Mouse (Mus musculus): ENCODE results near the gene Flt3l. TPM values are rescaled to one million over a fixed set of nuclear protein-coding genes. Genes with fewer than 3 reads are reported as not detected.
"Not testable (repeated sequence)": the region's sequence is repeated elsewhere in the genome, so short reads cannot be mapped to it uniquely, and the experiment has no call there.

Flt3l gene
- polyA plus RNA-seq, 1 experiment: 7.2 TPM

DNA sequence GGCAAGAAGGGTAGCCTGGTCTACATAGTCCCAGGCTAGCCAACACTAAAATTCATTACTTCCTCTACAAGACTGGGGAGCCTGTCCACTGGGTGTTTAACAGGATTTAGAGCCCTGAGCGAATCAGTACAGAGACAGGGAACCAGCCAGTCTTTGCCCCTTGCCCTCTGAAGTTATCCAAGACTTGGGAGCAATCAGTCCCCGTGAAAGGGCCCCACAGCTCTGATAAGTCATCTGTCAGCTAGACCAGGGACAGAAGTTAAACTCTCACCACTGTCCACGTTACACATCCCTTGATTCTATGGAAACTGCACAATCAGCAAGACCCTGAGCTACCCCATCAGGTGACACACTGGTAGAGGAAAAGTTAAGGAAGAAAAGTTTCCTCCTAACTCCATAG is 23.7 kb downstream of the Flt3l start:
- Histone ChIP-seq H3K79me2 (ENCODE audit: control insufficient read depth, insufficient read depth) (no peaks in the 10 kb centered on the region), H3K4me3 (no peak overlapping the region), H3K36me3 (ENCODE audit: control insufficient read depth, insufficient read depth) (no peaks in the 10 kb centered on the region), H3K4me2 (ENCODE audit: low read depth) (no peak overlapping the region), H3K27me3 (ENCODE audit: control insufficient read depth, insufficient read depth, insufficient read length) (no peaks in the 10 kb centered on the region), H3ac (ENCODE audit: control insufficient read depth, insufficient read length) (no peak overlapping the region)
- TF ChIP-seq TCF12 (IDR thresholded peaks at IDR 0.05; ENCODE audit: insufficient read depth, poor library complexity, severe bottlenecking) (no peak), POLR2AphosphoS2 (IDR thresholded peaks at IDR 0.05; ENCODE audit: insufficient read length, low read depth) (no peak), CEBPB (IDR thresholded peaks at IDR 0.05; ENCODE audit: insufficient read depth, poor library complexity, severe bottlenecking) (no peak), MYOD1 (IDR thresholded peaks at IDR 0.05; ENCODE audit: control insufficient read depth in 1 of 3, insufficient read length in 2 of 3, low read depth in 2 of 3) (no peak)

DNA sequence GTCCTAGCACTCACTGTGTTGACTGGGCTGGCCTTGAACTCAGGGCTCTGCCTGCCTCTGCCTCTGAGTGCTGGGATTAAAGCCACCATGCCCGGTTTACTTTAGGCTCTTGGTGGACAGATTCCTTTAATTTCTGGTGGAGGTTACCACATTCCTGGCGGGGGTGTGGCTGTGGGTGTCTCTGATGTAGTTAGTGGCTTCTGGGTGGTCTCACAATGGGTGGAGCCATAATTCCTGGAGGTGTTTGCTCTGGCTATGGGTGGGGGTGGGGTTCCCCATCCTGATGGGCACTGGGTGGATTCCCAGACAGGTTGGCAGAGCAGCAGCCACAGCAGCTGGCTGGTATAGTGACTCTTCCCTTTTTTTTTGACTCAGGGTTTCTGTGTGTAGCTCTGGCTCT is 24.3 kb downstream of the Flt3l start:
- Histone ChIP-seq H3K4me3 (no peak overlapping the region), H3K27me3 (ENCODE audit: control insufficient read depth, insufficient read depth, insufficient read length) (no peaks in the 10 kb centered on the region), H3ac (ENCODE audit: control insufficient read depth, insufficient read length) (no peak overlapping the region), H3K4me2 (ENCODE audit: low read depth) (no peak overlapping the region), H3K79me2 (ENCODE audit: control insufficient read depth, insufficient read depth) (no peaks in the 10 kb centered on the region), H3K36me3 (ENCODE audit: control insufficient read depth, insufficient read depth) (no peaks in the 10 kb centered on the region)
- TF ChIP-seq MYOG (IDR thresholded peaks at IDR 0.05; ENCODE audit: control insufficient read depth in 1 of 3, insufficient read depth in 1 of 3, insufficient read length in 2 of 3, low read depth in 2 of 3) (peak in 1 of 3 experiments; percentile 26), MAX (IDR thresholded peaks at IDR 0.05; ENCODE audit: low read depth) (no peak), TCF12 (IDR thresholded peaks at IDR 0.05; ENCODE audit: insufficient read depth, poor library complexity, severe bottlenecking) (no peak), MYOD1 (IDR thresholded peaks at IDR 0.05; ENCODE audit: control insufficient read depth in 1 of 3, insufficient read length in 2 of 3, low read depth in 2 of 3) (peak in 1 of 3 experiments; percentile 30)

DNA sequence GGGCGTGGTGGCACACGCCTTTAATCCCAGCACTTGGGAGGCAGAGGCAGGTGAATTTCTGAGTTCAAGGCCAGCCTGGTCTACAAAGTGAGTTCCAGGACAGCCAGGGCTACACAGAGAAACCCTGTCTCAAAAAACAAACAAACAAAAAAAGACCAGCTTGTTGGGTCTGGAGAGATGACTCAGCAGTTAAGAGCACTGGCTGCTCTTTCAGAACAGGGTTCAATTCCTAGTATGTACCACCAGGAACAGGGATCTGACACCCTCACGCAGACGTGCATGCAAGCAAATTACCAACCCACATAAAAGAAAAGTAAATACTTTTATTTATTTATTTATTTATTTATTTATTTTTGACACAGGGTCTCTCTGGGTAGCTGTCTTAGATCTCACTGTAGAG is 26.1 kb downstream of the Flt3l start:
- not testable (repeated sequence) for H3K27me3 ChIP-seq (ENCODE audit: control insufficient read depth, insufficient read depth, insufficient read length); H3K4me2 ChIP-seq (ENCODE audit: low read depth); H3K36me3 ChIP-seq (ENCODE audit: control insufficient read depth, insufficient read depth); H3ac ChIP-seq (ENCODE audit: control insufficient read depth, insufficient read length); H3K79me2 ChIP-seq (ENCODE audit: control insufficient read depth, insufficient read depth); H3K4me3 ChIP-seq

- H3K79me2 ChIP-seq (ENCODE audit: control insufficient read depth, insufficient read depth): no peaks in the 10 kb centered on the region
- no peaks in the 10 kb centered on the region for H3K27me3 ChIP-seq (ENCODE audit: control insufficient read depth, insufficient read depth, insufficient read length)
- H3K4me2 ChIP-seq (ENCODE audit: low read depth): no peak overlapping the region
- H3ac ChIP-seq (ENCODE audit: control insufficient read depth, insufficient read length): no peak overlapping the region
- TF ChIP-seq USF1 (IDR thresholded peaks at IDR 0.05; ENCODE audit: low read depth) (no peak), POLR2AphosphoS2 (IDR thresholded peaks at IDR 0.05; ENCODE audit: insufficient read length, low read depth) (no peak), POLR2A (IDR thresholded peaks at IDR 0.05; ENCODE audit: insufficient read length, low read depth) (no peak), MAX (IDR thresholded peaks at IDR 0.05; ENCODE audit: low read depth) (no peak), REST (IDR thresholded peaks at IDR 0.05; ENCODE audit: insufficient read depth, insufficient read length) (no peak), SRF (IDR thresholded peaks at IDR 0.05; ENCODE audit: control insufficient read depth, insufficient read length, low read depth) (no peak), CEBPB (IDR thresholded peaks at IDR 0.05; ENCODE audit: insufficient read depth, poor library complexity, severe bottlenecking) (no peak), MYOD1 (IDR thresholded peaks at IDR 0.05; ENCODE audit: control insufficient read depth in 1 of 3, insufficient read length in 2 of 3, low read depth in 2 of 3) (no peak), E2F4 (IDR thresholded peaks at IDR 0.05; ENCODE audit: insufficient read depth) (no peak), TCF12 (IDR thresholded peaks at IDR 0.05; ENCODE audit: insufficient read depth, poor library complexity, severe bottlenecking) (no peak), TCF3 (IDR thresholded peaks at IDR 0.05; ENCODE audit: insufficient read length, low read depth) (no peak), MYOG (IDR thresholded peaks at IDR 0.05; ENCODE audit: control insufficient read depth in 1 of 3, insufficient read depth in 1 of 3, insufficient read length in 2 of 3, low read depth in 2 of 3) (no peak)
- H3K4me3 ChIP-seq: no peak overlapping the region
- no peaks in the 10 kb centered on the region for H3K36me3 ChIP-seq (ENCODE audit: control insufficient read depth, insufficient read depth)
Observed at GRCm38 (mm10) chr7:45107052-45107645, 29.1 kb downstream of the Flt3l start.

DNA sequence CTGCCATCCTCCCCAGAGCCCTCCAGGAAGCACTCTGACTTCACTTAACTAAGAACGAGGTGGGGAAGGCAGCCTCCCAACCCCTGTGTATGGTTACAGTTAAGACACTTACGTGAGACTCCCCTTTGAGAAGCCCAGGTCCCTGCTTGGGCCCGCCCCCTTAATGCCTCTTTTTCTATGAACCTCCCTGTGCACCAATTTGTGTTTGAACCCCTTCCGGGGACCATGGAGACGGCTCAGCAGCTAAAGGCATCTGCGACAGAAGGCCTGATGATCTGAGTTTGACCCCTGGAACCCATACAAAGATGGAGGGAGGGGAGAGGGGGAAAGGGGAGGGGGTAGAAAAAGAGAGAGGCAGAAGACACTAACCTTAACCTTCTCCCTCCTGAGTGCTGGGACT is 29.8 kb downstream of the Flt3l start:
- H3K4me3 ChIP-seq: no peak overlapping the region
- no peaks in the 10 kb centered on the region for H3K27me3 ChIP-seq (ENCODE audit: control insufficient read depth, insufficient read depth, insufficient read length)
- TF ChIP-seq MYOD1 (IDR thresholded peaks at IDR 0.05; ENCODE audit: control insufficient read depth in 1 of 3, insufficient read length in 2 of 3, low read depth in 2 of 3) (no peak), TCF3 (IDR thresholded peaks at IDR 0.05; ENCODE audit: insufficient read length, low read depth) (no peak), E2F4 (IDR thresholded peaks at IDR 0.05; ENCODE audit: insufficient read depth) (no peak), POLR2AphosphoS2 (IDR thresholded peaks at IDR 0.05; ENCODE audit: insufficient read length, low read depth) (no peak), REST (IDR thresholded peaks at IDR 0.05; ENCODE audit: insufficient read depth, insufficient read length) (no peak), TCF12 (IDR thresholded peaks at IDR 0.05; ENCODE audit: insufficient read depth, poor library complexity, severe bottlenecking) (no peak), MAX (IDR thresholded peaks at IDR 0.05; ENCODE audit: low read depth) (no peak), SRF (IDR thresholded peaks at IDR 0.05; ENCODE audit: control insufficient read depth, insufficient read length, low read depth) (no peak)
- no peak overlapping the region for H3K4me2 ChIP-seq (ENCODE audit: low read depth)
- no peaks in the 10 kb centered on the region for H3K36me3 ChIP-seq (ENCODE audit: control insufficient read depth, insufficient read depth)
- H3ac ChIP-seq (ENCODE audit: control insufficient read depth, insufficient read length): no peak overlapping the region
- no peaks in the 10 kb centered on the region for H3K79me2 ChIP-seq (ENCODE audit: control insufficient read depth, insufficient read depth)

Measured in myocyte (in vitro differentiated cells).